ENCODE assay signal across 29 mouse cellular contexts in genomic region chr16:70154587-70154986, GRCm38 (mm10).
DNase-seq lines count a peak whose midpoint lies in the region; ATAC-seq lines count a peak whose summit lies in the region.
"Had no signal": no experiment of that assay in that cellular context is flagged by ENCODE, and none has a peak within 500 bp of the region (broad histone marks: within the 10 kb centered on the region; RNA-seq: fewer than 3 reads in every experiment).

No protein-coding gene starts in this region.

- H3K36me3 ChIP-seq in forebrain, embryonic 14.5 days (ENCODE audit: control insufficient read depth, insufficient read depth, low read length): no peaks in the 10 kb centered on the region
- H3K36me3 ChIP-seq in forebrain, embryonic 15.5 days: no peaks in the 10 kb centered on the region
- H3K36me3 ChIP-seq: embryonic facial prominence, embryonic 13.5 days; heart, embryonic 10.5 days; limb, embryonic 10.5 days; liver, embryonic 15.5 days; lung, embryonic 15.5 days; midbrain, embryonic 13.5 days; neural tube, embryonic 13.5 days had no signal

- no peak overlapping the region for H3K9ac ChIP-seq in forebrain, embryonic 14.5 days (ENCODE audit: low read length)
- no peak overlapping the region for H3K9ac ChIP-seq in forebrain, embryonic 15.5 days (replicated peaks)
- H3K9ac ChIP-seq: embryonic facial prominence, embryonic 13.5 days; liver, embryonic 15.5 days; lung, embryonic 15.5 days; midbrain, embryonic 13.5 days; neural tube, embryonic 13.5 days had no signal

- no peaks in the 10 kb centered on the region for H3K27me3 ChIP-seq in forebrain, embryonic 14.5 days (replicated peaks; ENCODE audit: control insufficient read depth, insufficient read depth, low read length)
- no peaks in the 10 kb centered on the region for H3K27me3 ChIP-seq in forebrain, embryonic 15.5 days
- H3K27me3 ChIP-seq: embryonic facial prominence, embryonic 13.5 days; liver, embryonic 15.5 days; lung, embryonic 15.5 days; megakaryocyte, embryonic 14.5 days; midbrain, embryonic 13.5 days; neural tube, embryonic 13.5 days had no signal

- no peak overlapping the region for H3K4me3 ChIP-seq in forebrain, embryonic 14.5 days (ENCODE audit: low read depth, low read length)
- no peak overlapping the region for H3K4me3 ChIP-seq in forebrain, embryonic 15.5 days
- H3K4me3 ChIP-seq: embryonic facial prominence, embryonic 13.5 days; erythroblast, embryonic 14.5 days; gastrocnemius, adult 2 months; heart, embryonic 10.5 days; left cerebral cortex, adult 2 months; limb, embryonic 10.5 days; liver, embryonic 15.5 days; lung, embryonic 15.5 days; megakaryocyte, embryonic 14.5 days; midbrain, embryonic 13.5 days; myocyte; neural tube, embryonic 13.5 days had no signal

- H3K27ac ChIP-seq in forebrain, embryonic 14.5 days (ENCODE audit: low read depth, low read length): no peak overlapping the region
- no peak overlapping the region for H3K27ac ChIP-seq in forebrain, embryonic 15.5 days (replicated peaks)
- H3K27ac ChIP-seq: embryonic facial prominence, embryonic 13.5 days; gastrocnemius, adult 2 months; heart, embryonic 10.5 days; left cerebral cortex, adult 2 months; limb, embryonic 10.5 days; liver, embryonic 15.5 days; lung, embryonic 15.5 days; midbrain, embryonic 13.5 days; neural tube, embryonic 13.5 days had no signal

- no peaks in the 10 kb centered on the region for H3K4me1 ChIP-seq in forebrain, embryonic 14.5 days (ENCODE audit: control insufficient read depth, insufficient read depth, low read length)
- no peaks in the 10 kb centered on the region for H3K4me1 ChIP-seq in forebrain, embryonic 15.5 days
- H3K4me1 ChIP-seq: embryonic facial prominence, embryonic 13.5 days; heart, embryonic 10.5 days; limb, embryonic 10.5 days; liver, embryonic 15.5 days; lung, embryonic 15.5 days; megakaryocyte, embryonic 14.5 days; midbrain, embryonic 13.5 days; neural tube, embryonic 13.5 days had no signal

- ATAC-seq in forebrain, embryonic 14.5 days: no peak
- no peak; the same call in 1 of the 2 replicates for ATAC-seq in forebrain, embryonic 15.5 days (replicated peaks)
- no peak for ATAC-seq in monocyte, adult 5-6 weeks (replicated peaks; ENCODE audit: insufficient number of reproducible peaks, low FRiP score, low TSS enrichment, poor library complexity, severe bottlenecking)
- ATAC-seq: inflammation-experienced regulatory T-cells, adult 6 months; midbrain, embryonic 13.5 days had no signal

- no peak overlapping the region for H3K4me2 ChIP-seq in forebrain, embryonic 14.5 days (ENCODE audit: low read length)
- no peak overlapping the region for H3K4me2 ChIP-seq in forebrain, embryonic 15.5 days (replicated peaks)
- H3K4me2 ChIP-seq: embryonic facial prominence, embryonic 13.5 days; liver, embryonic 15.5 days; lung, embryonic 15.5 days; midbrain, embryonic 13.5 days; neural tube, embryonic 13.5 days had no signal

- 93% methylated on average over 7 of the region's 7 CpGs for WGBS in forebrain, embryonic 14.5 days
- 75% methylated on average over 7 of the region's 7 CpGs for WGBS in forebrain, embryonic 15.5 days

- no peaks in the 10 kb centered on the region for H3K9me3 ChIP-seq in forebrain, embryonic 14.5 days (replicated peaks; ENCODE audit: control insufficient read depth, low read length)
- no peaks in the 10 kb centered on the region for H3K9me3 ChIP-seq in forebrain, embryonic 15.5 days
- H3K9me3 ChIP-seq: embryonic facial prominence, embryonic 13.5 days; heart, embryonic 10.5 days; limb, embryonic 10.5 days; liver, embryonic 15.5 days; lung, embryonic 15.5 days; midbrain, embryonic 13.5 days; neural tube, embryonic 13.5 days had no signal

- peak; percentile 4 for DNase-seq in forebrain, embryonic 14.5 days (ENCODE audit: low spot score)
- DNase-seq in left cerebral cortex, postnatal 4 days: peak; percentile 78
- no peak for DNase-seq in left cerebral cortex, adult 9 months (ENCODE audit: low spot score in 2 of 2)
- peak; percentile 77 to 90 for DNase-seq in cerebellum, postnatal 10 days
- DNase-seq in embryo, embryonic 10 days (ENCODE audit: low spot score): no peak
- DNase-seq: adrenal gland, adult 2 months; embryo, embryonic 11 days; gastrocnemius, adult 2 months; heart, postnatal 4 days; kidney, adult 18-20 months; kidney, postnatal 4 days; liver; lung, postnatal 36 days; retina, postnatal 1 day; thymus, postnatal 14 days had no signal

- intact Hi-C loops in left cerebral cortex, postnatal 4 days (cut with DNase I): no loop called here

Comparison
In these comparisons a context has a peak if more than half of its experiments do, and no peak if none do; other contexts are left out.
1. DNase-seq: peak in forebrain, embryonic 14.5 days (single experiment), left cerebral cortex, postnatal 4 days (single experiment) and cerebellum, postnatal 10 days (2 of 2); none in left cerebral cortex, adult 9 months (0 of 2) and embryo, embryonic 10 days (single experiment).